Mouse (Mus musculus) C2C12 (cell line): Measurements from ENCODE around the gene Map7. TPM values are rescaled to one million over a fixed set of nuclear protein-coding genes. Genes with fewer than 3 reads are reported as not detected.

Source experiments
- H3K27me3 ChIP-seq: one replicate; pipeline ENCODE4 v1.6.1; 2011; ENCODE audit not compliant: control insufficient read depth, insufficient read depth, insufficient read length
- H3K36me3 ChIP-seq: one replicate; pipeline ENCODE4 v1.6.1; 2011; ENCODE audit not compliant: control insufficient read depth, insufficient read depth
- H3K4me3 ChIP-seq: one replicate; pipeline ENCODE4 v1.5.1; 2011; ENCODE audit warnings: mild to moderate bottlenecking, control low read depth; ENCODE audit not compliant: poor library complexity, insufficient read depth, severe bottlenecking
- H3K79me2 ChIP-seq: one replicate; pipeline ENCODE4 v1.6.1; 2011; ENCODE audit not compliant: control insufficient read depth, insufficient read depth
- H3K79me3 ChIP-seq: one replicate; pipeline ENCODE4 v1.6.1; 2011; ENCODE audit warnings: low read depth, control low read depth
- H3ac ChIP-seq: one replicate; pipeline ENCODE3; 2011; ENCODE audit warnings: low read depth; ENCODE audit not compliant: control insufficient read depth, insufficient read length
- CEBPB ChIP-seq: IDR thresholded peaks from one replicate; pipeline ENCODE4 v1.6.1; 2011; ENCODE audit warnings: low read depth, mild to moderate bottlenecking, control low read depth, moderate library complexity
- CTCF ChIP-seq: IDR thresholded peaks from one replicate; pipeline ENCODE4 v1.5.1; 2011; ENCODE audit not compliant: control insufficient read depth, insufficient read depth, insufficient read length
- FOSL1 ChIP-seq: IDR thresholded peaks from one replicate; pipeline ENCODE4 v1.8.0; 2011; ENCODE audit warnings: mild to moderate bottlenecking, low read length; ENCODE audit not compliant: poor library complexity, insufficient read depth, severe bottlenecking
- MAX ChIP-seq: IDR thresholded peaks from one replicate; pipeline ENCODE4 v1.6.1; 2011; ENCODE audit warnings: mild to moderate bottlenecking, control low read depth
- MYOD1 ChIP-seq: IDR thresholded peaks from one replicate; pipeline ENCODE4 v1.6.1; 2011; ENCODE audit warnings: low read depth; ENCODE audit not compliant: control insufficient read depth, insufficient read length
- MYOG ChIP-seq: IDR thresholded peaks from one replicate; pipeline ENCODE4 v1.6.1; 2011; ENCODE audit not compliant: control insufficient read depth, insufficient read length; ENCODE audit errors: extremely low read depth
- USF1 ChIP-seq: IDR thresholded peaks from one replicate; pipeline ENCODE4 v1.6.1; 2011; ENCODE audit warnings: low read depth, mild to moderate bottlenecking, control low read depth, moderate library complexity
- polyA plus RNA-seq: library from polyadenylated mRNA; unstranded; fragments of >200 nt; fragmentation: generic; extraction: Trizol; gene quantifications from one replicate; pipeline ENCODE4 v1.2.1, GENCODE M21; 2012; ENCODE audit warnings: missing spikeins

The Map7 gene
- polyA plus RNA-seq, 1 experiment: 0.12 TPM

DNA sequence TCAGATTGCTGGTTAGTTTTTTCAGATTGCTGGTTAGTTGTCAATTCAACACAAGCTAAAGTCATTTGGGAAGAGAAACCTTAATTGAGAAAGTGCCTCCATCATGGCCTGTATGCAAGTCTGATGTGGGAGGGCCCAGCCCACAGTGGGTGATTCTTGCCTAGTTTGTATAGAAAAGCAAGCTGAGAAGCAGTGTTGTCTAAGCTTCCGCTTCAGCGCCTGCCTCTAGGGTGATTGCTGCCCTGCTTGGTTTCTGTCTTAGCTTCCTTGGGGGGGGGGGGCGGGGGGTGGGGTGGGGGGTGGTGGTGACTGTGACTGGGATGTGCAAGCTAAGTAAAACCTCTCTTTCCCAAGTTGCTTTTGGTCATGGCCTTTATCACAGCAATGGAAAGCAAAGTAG, 53.0 kb downstream of the Map7 start:
- H3K36me3 ChIP-seq: no peaks in the 10 kb centered on the region
- H3K79me2 ChIP-seq: no peaks in the 10 kb centered on the region
- TF ChIP-seq CTCF: no peak
- no peak for TF ChIP-seq FOSL1
- no peak for TF ChIP-seq MAX
- TF ChIP-seq CEBPB: no peak
- TF ChIP-seq MYOG: no peak
- no peak for TF ChIP-seq MYOD1
- TF ChIP-seq USF1: no peak
- no peak overlapping the region for H3K4me3 ChIP-seq
- peaks cover 11% of the 10 kb centered on the region for H3K27me3 ChIP-seq
- H3K79me3 ChIP-seq: no peaks in the 10 kb centered on the region
- no peak overlapping the region for H3ac ChIP-seq

DNA sequence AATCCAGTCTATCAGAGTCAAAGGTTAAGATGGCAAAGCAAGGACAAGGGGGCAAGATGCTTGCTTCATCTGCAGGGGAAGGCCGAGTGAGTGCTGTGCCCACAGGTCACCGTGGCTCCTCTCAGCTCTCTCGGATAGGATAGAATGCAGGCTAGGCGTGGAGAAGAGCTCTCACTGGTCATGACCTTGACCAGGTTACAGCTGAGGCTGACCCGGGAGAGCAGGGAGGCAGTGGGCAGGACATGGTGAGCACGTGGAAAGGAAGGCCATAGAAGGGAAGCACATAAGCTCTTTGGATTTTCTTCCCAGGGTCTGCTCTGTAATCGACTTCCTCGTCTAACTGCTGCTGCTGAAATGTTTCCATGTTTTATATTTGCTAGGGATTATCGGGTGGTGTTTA, 53.9 kb downstream of the Map7 start:
- Histone ChIP-seq H3K4me3 (no peak overlapping the region), H3K36me3 (no peaks in the 10 kb centered on the region), H3K79me3 (no peaks in the 10 kb centered on the region), H3ac (no peak overlapping the region), H3K79me2 (no peaks in the 10 kb centered on the region), H3K27me3 (peaks cover 11% of the 10 kb centered on the region)
- TF ChIP-seq CTCF: no peak
- TF ChIP-seq CEBPB: no peak
- no peak for TF ChIP-seq MAX
- TF ChIP-seq MYOD1: no peak
- TF ChIP-seq FOSL1: no peak

GRCm38 (mm10) chr10:20202818-20203217, 54.5 kb downstream of the Map7 start:
- Histone ChIP-seq H3K79me3 (no peaks in the 10 kb centered on the region), H3K36me3 (no peaks in the 10 kb centered on the region), H3K79me2 (no peaks in the 10 kb centered on the region), H3ac (no peak overlapping the region), H3K27me3 (peaks cover 11% of the 10 kb centered on the region), H3K4me3 (no peak overlapping the region)
- no peak for TF ChIP-seq USF1
- no peak for TF ChIP-seq MAX
- TF ChIP-seq MYOG: no peak
- no peak for TF ChIP-seq CEBPB
- no peak for TF ChIP-seq MYOD1
- no peak for TF ChIP-seq FOSL1
- TF ChIP-seq CTCF: no peak

- Histone ChIP-seq H3K4me3 (no peak overlapping the region), H3K79me3 (no peaks in the 10 kb centered on the region), H3ac (no peak overlapping the region), H3K36me3 (no peaks in the 10 kb centered on the region), H3K79me2 (no peaks in the 10 kb centered on the region), H3K27me3 (peaks cover 11% of the 10 kb centered on the region)
- TF ChIP-seq MYOD1 (no peak), MYOG (no peak), CEBPB (no peak), MAX (no peak), USF1 (no peak), CTCF (no peak), FOSL1 (no peak)
Measured at GRCm38 (mm10) chr10:20203502-20203901, 55.2 kb downstream of the Map7 start.

DNA sequence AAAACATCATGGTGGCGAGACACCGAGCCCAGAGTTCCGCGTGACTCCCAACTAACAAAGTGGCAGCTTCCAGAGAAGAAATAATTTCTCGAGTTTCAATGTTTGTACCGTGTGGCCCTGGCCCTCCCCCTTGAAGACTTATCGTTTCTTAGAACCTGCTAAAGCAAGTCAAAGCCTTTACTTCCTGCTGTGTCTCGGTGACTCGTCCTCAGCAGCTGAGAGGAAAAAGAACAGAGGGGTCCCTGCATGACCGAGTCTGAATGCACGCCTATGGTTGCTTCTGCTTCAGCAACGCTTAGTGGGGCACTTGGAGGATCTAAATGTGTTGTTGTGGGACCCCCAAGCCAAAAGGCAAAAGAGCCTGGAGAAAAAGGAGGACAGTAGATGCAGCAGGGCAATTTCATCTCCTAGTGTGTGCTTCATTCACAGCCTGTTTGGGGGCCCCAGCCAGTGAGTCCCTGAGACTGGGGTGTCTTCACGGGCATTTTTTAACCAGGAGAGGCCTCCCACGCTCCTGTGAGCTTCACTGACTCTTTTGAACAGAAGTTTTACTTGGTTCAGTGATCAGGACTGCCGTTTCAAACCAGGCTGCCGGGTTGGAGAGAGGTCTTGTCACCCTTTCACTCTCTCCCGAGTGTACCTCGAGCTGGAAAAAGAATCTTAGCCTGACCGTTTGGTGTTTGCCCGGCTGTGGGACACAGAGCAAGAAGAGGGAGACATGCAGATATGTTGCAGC, 56.6 kb downstream of the Map7 start:
- Histone ChIP-seq H3ac (no peak overlapping the region), H3K4me3 (no peak overlapping the region), H3K79me3 (no peaks in the 10 kb centered on the region), H3K27me3 (peaks cover 7% of the 10 kb centered on the region), H3K79me2 (no peaks in the 10 kb centered on the region), H3K36me3 (no peaks in the 10 kb centered on the region)
- TF ChIP-seq CTCF (no peak), USF1 (no peak), MAX (no peak)

GRCm38 (mm10) chr10:20206966-20207365, 58.7 kb downstream of the Map7 start:
- Histone ChIP-seq H3K4me3 (no peak overlapping the region), H3K36me3 (no peaks in the 10 kb centered on the region), H3K79me3 (no peaks in the 10 kb centered on the region), H3K79me2 (no peaks in the 10 kb centered on the region), H3K27me3 (peaks cover 4% of the 10 kb centered on the region), H3ac (no peak overlapping the region)
- no peak for TF ChIP-seq MYOD1
- TF ChIP-seq FOSL1: no peak
- no peak for TF ChIP-seq MYOG
- TF ChIP-seq USF1: no peak
- TF ChIP-seq CEBPB: no peak
- no peak for TF ChIP-seq CTCF
- no peak for TF ChIP-seq MAX
